Mouse (Mus musculus): ENCODE data around the gene Gm14326. TPM values are rescaled to one million over a fixed set of nuclear protein-coding genes. Genes with fewer than 3 reads are reported as not detected.

Gene Gm14326
- polyA plus RNA-seq, 1 experiment from 2014 or later, result 17.7 TPM

Other genes with a start within 250 kb of the Gm14326 start
- gene Gm14322, start 198.0 kb downstream of the Gm14326 start, polyA plus RNA-seq (2015; fragmentation: Nextera tagmentation; extraction: Ambion mirVana), result 7.4 and 9.3 TPM in 2 replicates
- 30.1 and 35.7 TPM in 2 replicates for gene Gm14325, start 117.0 kb downstream of the Gm14326 start, polyA plus RNA-seq (2015; fragmentation: Nextera tagmentation; extraction: Ambion mirVana)
- gene Gm14327, start 60.2 kb downstream of the Gm14326 start, polyA plus RNA-seq (2015; fragmentation: Nextera tagmentation; extraction: Ambion mirVana), result 4.2 and 4.3 TPM in 2 replicates
- gene Zfp972, start 31.7 kb downstream of the Gm14326 start, polyA plus RNA-seq (2015; fragmentation: Nextera tagmentation; extraction: Ambion mirVana), result 0.35 and 1.0 TPM in 2 replicates
- 11.4 and 12.2 TPM in 2 replicates for gene Zfp971, start 66.0 kb upstream of the Gm14326 start, polyA plus RNA-seq (2015; fragmentation: Nextera tagmentation; extraction: Ambion mirVana)
- gene Zfp931, start 121.2 kb upstream of the Gm14326 start, polyA plus RNA-seq (2015; fragmentation: Nextera tagmentation; extraction: Ambion mirVana), result 18.3 and 19.9 TPM in 2 replicates
- 0.63 and 0.71 TPM in 2 replicates for gene Phactr3, start 161.7 kb upstream of the Gm14326 start, polyA plus RNA-seq (2015; fragmentation: Nextera tagmentation; extraction: Ambion mirVana)

Data from kidney, embryonic 16.5 days (tissue).